ENCODE assay signal across 11 mouse cellular contexts in the genomic region with DNA sequence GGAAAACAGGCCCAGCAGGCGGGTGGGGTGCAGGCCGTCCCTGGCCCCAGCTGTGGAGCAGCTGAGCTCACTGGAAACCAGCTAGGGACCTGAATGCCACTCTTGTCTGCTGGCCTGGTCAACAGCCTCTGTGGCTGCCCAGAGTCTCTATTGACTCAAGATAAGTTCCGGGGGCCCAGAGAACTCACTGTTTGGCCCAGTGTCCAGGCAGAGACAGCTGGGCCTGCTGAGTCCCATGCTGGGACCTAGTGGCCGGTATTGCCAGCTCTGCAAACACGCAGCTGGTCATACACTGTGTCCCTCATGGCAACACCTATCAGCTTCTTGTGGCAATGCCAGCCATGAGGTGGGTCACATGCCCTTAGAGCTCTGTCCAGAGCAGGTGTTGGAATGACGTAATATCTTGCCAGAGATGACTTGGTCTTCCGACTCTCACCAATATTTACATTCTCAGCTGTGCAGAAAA. TPM values are rescaled to one million over a fixed set of nuclear protein-coding genes. Genes with fewer than 3 reads are reported as not detected.
A peak's percentile ranks its signal among the peaks of the same experiment; 100 is the strongest.
DNase-seq lines count a peak whose midpoint lies in the region; ATAC-seq and TF ChIP-seq lines count a peak whose summit lies in the region.
"Had no signal": no experiment of that assay in that cellular context is flagged by ENCODE, and none has a peak within 500 bp of the region (broad histone marks: within the 10 kb centered on the region; RNA-seq: fewer than 3 reads in every experiment).

No protein-coding gene starts in this region.

- no peaks in the 10 kb centered on the region for H3K9me3 ChIP-seq in lung, embryonic 14.5 days (ENCODE audit: low read depth, low read length)
- H3K9me3 ChIP-seq: embryonic facial prominence, embryonic 15.5 days had no signal

- ATAC-seq in cerebellum, adult (ENCODE audit: insufficient number of reproducible peaks, low FRiP score, low TSS enrichment), result no peak
- ATAC-seq in lung, embryonic 14.5 days (ENCODE audit: insufficient read depth), result no peak

- H3K36me3 ChIP-seq in lung, embryonic 14.5 days (ENCODE audit: insufficient read depth), result no peaks in the 10 kb centered on the region
- H3K36me3 ChIP-seq: embryonic facial prominence, embryonic 15.5 days had no signal

- no peak overlapping the region for H3K9ac ChIP-seq in lung, embryonic 14.5 days
- H3K9ac ChIP-seq: embryonic facial prominence, embryonic 15.5 days had no signal

- 58% methylated on average over 7 of the region's 7 CpGs for WGBS in lung, embryonic 14.5 days

- no peaks in the 10 kb centered on the region for H3K27me3 ChIP-seq in lung, embryonic 14.5 days (ENCODE audit: insufficient read depth, low read length)
- H3K27me3 ChIP-seq: embryonic facial prominence, embryonic 15.5 days had no signal

- peak; percentile 17 for DNase-seq in cerebellum, adult 11 months
- DNase-seq in lung, embryonic 14.5 days, result no peak
- DNase-seq in lung, postnatal 25 days (ENCODE audit: low spot score), result no peak
- peak; percentile 31 for DNase-seq in layer of hippocampus, adult 9-10 months (ENCODE audit: low spot score)
- DNase-seq in right cerebral cortex, postnatal 36 days (ENCODE audit: low spot score in 2 of 2), result peak; percentile 16 to 18
- no peak for DNase-seq in yolk sac, embryonic 10.5 days (ENCODE audit: low spot score)
- no peak for DNase-seq in testis, postnatal 14 days (ENCODE audit: low spot score)

- peaks cover 8% of the 10 kb centered on the region; the same call in 1 of the 2 replicates for H3K4me1 ChIP-seq in lung, embryonic 14.5 days (ENCODE audit: insufficient read depth)

- no peak overlapping the region for H3K4me3 ChIP-seq in lung, embryonic 14.5 days (ENCODE audit: low read depth, low read length)
- H3K4me3 ChIP-seq: embryonic facial prominence, embryonic 15.5 days had no signal

- no peak overlapping the region for H3K4me2 ChIP-seq in lung, embryonic 14.5 days
- H3K4me2 ChIP-seq: embryonic facial prominence, embryonic 15.5 days had no signal

- no peak for TF ChIP-seq CTCF in lung, embryonic 14.5 days (IDR thresholded peaks at IDR 0.05; ENCODE audit: low read depth)

- peak overlapping the region; percentile 58; the same call in 1 of the 2 replicates for H3K27ac ChIP-seq in lung, embryonic 14.5 days (ENCODE audit: low read depth)
- H3K27ac ChIP-seq: embryonic facial prominence, embryonic 15.5 days; macrophage had no signal

RNA-seq across cellular contexts. Expression of a gene that starts 43.8 kb away (rescaled TPM):
- not detected in 2 replicates for polyA plus RNA-seq in lung, embryonic 14.5 days (2014; fragmentation: Nextera tagmentation; extraction: Ambion mirVana)
- polyA plus RNA-seq: embryonic facial prominence, embryonic 15.5 days; macrophage; small intestine, adult 2 months had no signal

Comparison
In these comparisons a context has a peak if more than half of its experiments do, and no peak if none do; other contexts are left out.
1. DNase-seq: peak in cerebellum, adult 11 months (single experiment), layer of hippocampus, adult 9-10 months (single experiment) and right cerebral cortex, postnatal 36 days (2 of 2); none in lung, embryonic 14.5 days (single experiment), lung, postnatal 25 days (single experiment), yolk sac, embryonic 10.5 days (single experiment) and testis, postnatal 14 days (single experiment).